Mouse (Mus musculus) hindbrain, embryonic 10.5 days (tissue): ENCODE measurements at regions not wholly inside any gene's neighbourhood (a gene's known extent, or its start where the extent isn't known, plus 50 kb on each side); places are given as distances from the start of the nearest gene placed in this dataset.
A peak's percentile ranks its signal among the peaks of the same experiment; 100 is the strongest.

Experiments
- DNase-seq: peaks from one replicate; pipeline ENCODE4 v3.0.0-alpha.2; 2017; ENCODE audit warnings: low spot score
- H3K27ac ChIP-seq: fragments of 300-500 bp; sonication (generic); 2 replicates; pipeline ENCODE4 v1.5.1; 2016; ENCODE audit warnings: mild to moderate bottlenecking, moderate library complexity
- H3K27me3 ChIP-seq: fragments of 300-500 bp; sonication (generic); 2 replicates; pipeline ENCODE4 v1.6.1; 2016; ENCODE audit warnings: mild to moderate bottlenecking; ENCODE audit not compliant: poor library complexity, insufficient read depth, severe bottlenecking
- H3K36me3 ChIP-seq: fragments of 300-500 bp; sonication (generic); 2 replicates; pipeline ENCODE4 v1.6.1; 2016; ENCODE audit warnings: mild to moderate bottlenecking, moderate library complexity
- H3K4me1 ChIP-seq: fragments of 300-500 bp; sonication (generic); replicated peaks from 2 replicates; pipeline ENCODE4 v1.6.1; 2016; ENCODE audit warnings: mild to moderate bottlenecking
- H3K4me3 ChIP-seq: fragments of 300-500 bp; sonication (generic); 2 replicates; pipeline ENCODE4 v1.5.1; 2016; ENCODE audit warnings: mild to moderate bottlenecking, moderate library complexity
- H3K9me3 ChIP-seq: fragments of 300-500 bp; sonication (generic); 2 replicates; pipeline ENCODE4 v1.6.1; 2016; ENCODE audit warnings: mild to moderate bottlenecking, moderate library complexity
- WGBS: fragments of 180-500 bp; shearing (Covaris S2); methylation state at CpG from one replicate; pipeline ENCODE4 v1.1.7; 2016; 5-methylcytosine and 5-hydroxymethylcytosine counted together

GRCm38 (mm10) chr8:25439971-25440370 is 615.8 kb upstream of the Adam5 start:
- Histone ChIP-seq H3K36me3 (no peaks in the 10 kb centered on the region), H3K4me1 (peaks cover 28% of the 10 kb centered on the region), H3K9me3 (no peaks in the 10 kb centered on the region), H3K27me3 (peaks cover 13% of the 10 kb centered on the region; the same call in 1 of the 2 replicates), H3K4me3 (no peak overlapping the region), H3K27ac (peak overlapping the region; percentile 62)
- 68% methylated on average over 12 of the region's 12 CpGs for WGBS
- DNase-seq, result no peak

DNA sequence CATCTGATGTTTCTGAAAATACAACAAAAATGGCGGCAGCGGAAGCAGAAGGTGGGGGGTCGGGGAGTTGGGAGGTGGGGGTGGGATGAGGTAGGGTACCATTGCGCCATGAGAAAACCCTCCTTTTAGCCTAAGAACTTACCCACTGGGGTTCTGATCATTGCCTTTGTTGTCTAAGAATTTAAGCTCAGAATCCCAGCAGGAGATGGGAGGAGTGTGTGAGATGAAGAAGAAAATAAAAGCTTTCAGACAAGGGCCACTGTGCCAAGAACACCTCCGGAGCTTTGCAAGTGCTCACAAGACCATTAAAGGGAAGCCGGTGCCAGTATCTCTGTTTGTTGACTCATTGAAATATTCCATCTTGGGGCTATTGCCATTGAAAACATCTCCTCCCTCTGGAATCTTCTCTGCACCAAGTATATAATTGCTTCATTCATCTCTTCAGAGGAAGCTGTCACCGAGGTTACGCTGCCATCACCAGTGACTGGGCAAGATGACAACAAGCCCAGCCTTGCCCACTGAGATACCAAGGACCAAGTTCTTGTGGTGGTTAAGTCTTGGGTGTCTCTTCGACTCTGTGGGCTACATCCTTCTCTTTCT is 614.0 kb upstream of the Adam5 start:
- peaks cover 28% of the 10 kb centered on the region for H3K4me1 ChIP-seq
- no peak overlapping the region for H3K4me3 ChIP-seq
- H3K9me3 ChIP-seq, result no peaks in the 10 kb centered on the region
- H3K36me3 ChIP-seq, result no peaks in the 10 kb centered on the region
- no peak overlapping the region for H3K27ac ChIP-seq
- H3K27me3 ChIP-seq, result peaks cover 13% of the 10 kb centered on the region; the same call in 1 of the 2 replicates
- WGBS, result 69% methylated on average over 9 of the region's 9 CpGs
- DNase-seq, result no peak

- peaks cover 13% of the 10 kb centered on the region; the same call in 1 of the 2 replicates for H3K27me3 ChIP-seq
- 18% methylated on average over 4 of the region's 4 CpGs for WGBS
Measured at GRCm38 (mm10) chr8:25437178-25437577, 613.0 kb upstream of the Adam5 start.

GRCm38 (mm10) chr8:25430552-25430951 is 606.4 kb upstream of the Adam5 start:
- H3K9me3 ChIP-seq, result peaks cover 6% of the 10 kb centered on the region
- WGBS, result 17% methylated on average over 5 of the region's 5 CpGs
- H3K27me3 ChIP-seq, result no peaks in the 10 kb centered on the region
- no peaks in the 10 kb centered on the region for H3K36me3 ChIP-seq
- peaks cover 30% of the 10 kb centered on the region for H3K4me1 ChIP-seq
- DNase-seq, result peak; percentile 23
- H3K4me3 ChIP-seq, result no peak overlapping the region
- H3K27ac ChIP-seq, result peak overlapping the region; percentile 57

More at GRCm38 (mm10) chr8:25437178-25437577, 613.0 kb upstream of the Adam5 start:
- no peaks in the 10 kb centered on the region for H3K36me3 ChIP-seq
- no peaks in the 10 kb centered on the region for H3K9me3 ChIP-seq
- H3K27ac ChIP-seq, result no peak overlapping the region
- no peak overlapping the region for H3K4me3 ChIP-seq
- no peak for DNase-seq
- H3K4me1 ChIP-seq, result peaks cover 28% of the 10 kb centered on the region

DNA sequence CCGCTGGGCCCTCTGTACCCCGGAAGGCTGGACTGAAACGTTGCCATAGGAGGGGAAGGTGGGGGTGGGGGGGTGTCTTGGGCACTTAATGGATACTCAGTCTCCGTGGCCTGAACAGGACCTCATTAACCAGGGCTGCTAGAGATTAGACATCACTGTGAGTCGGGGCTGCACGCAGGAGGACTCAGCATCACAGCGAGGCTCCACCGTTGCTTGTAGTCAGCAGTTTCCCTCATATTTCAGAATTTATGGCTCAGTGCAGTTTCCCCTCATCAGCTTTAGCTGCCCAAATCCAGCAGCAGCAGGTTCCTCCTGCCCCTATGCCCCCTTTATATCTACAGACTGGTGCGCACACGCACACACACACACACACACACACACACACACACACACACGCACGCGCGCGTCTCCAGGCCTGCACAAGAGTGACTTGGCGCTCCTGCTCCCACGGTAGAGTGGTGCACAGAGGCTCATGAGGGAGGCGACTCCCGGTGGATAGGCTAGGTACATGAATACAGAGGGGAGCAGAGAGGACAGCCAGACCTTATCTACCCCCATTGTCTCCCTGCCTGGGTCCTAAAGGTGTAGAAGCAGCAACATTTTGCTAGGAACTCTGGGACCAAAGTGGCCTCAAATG is 605.8 kb upstream of the Adam5 start:
- WGBS, result 73% methylated on average over 19 of the region's 19 CpGs
- DNase-seq, result peak; percentile 21

GRCm38 (mm10) chr8:25428761-25429160 is 604.6 kb upstream of the Adam5 start:
- no peak overlapping the region for H3K4me3 ChIP-seq
- WGBS, result 69% methylated on average over 2 of the region's 2 CpGs
- H3K9me3 ChIP-seq, result peaks cover 6% of the 10 kb centered on the region
- peak overlapping the region; percentile 57; the same call in 1 of the 2 replicates for H3K27ac ChIP-seq
- H3K27me3 ChIP-seq, result no peaks in the 10 kb centered on the region
- H3K4me1 ChIP-seq, result peaks cover 30% of the 10 kb centered on the region
- DNase-seq, result no peak
- H3K36me3 ChIP-seq, result no peaks in the 10 kb centered on the region

More for the DNA sequence above, 605.8 kb upstream of the Adam5 start:
- H3K4me1 ChIP-seq, result peaks cover 30% of the 10 kb centered on the region
- H3K27ac ChIP-seq, result peak overlapping the region; percentile 57
- no peaks in the 10 kb centered on the region for H3K27me3 ChIP-seq
- H3K4me3 ChIP-seq, result no peak overlapping the region
- H3K36me3 ChIP-seq, result no peaks in the 10 kb centered on the region
- H3K9me3 ChIP-seq, result peaks cover 6% of the 10 kb centered on the region

DNA sequence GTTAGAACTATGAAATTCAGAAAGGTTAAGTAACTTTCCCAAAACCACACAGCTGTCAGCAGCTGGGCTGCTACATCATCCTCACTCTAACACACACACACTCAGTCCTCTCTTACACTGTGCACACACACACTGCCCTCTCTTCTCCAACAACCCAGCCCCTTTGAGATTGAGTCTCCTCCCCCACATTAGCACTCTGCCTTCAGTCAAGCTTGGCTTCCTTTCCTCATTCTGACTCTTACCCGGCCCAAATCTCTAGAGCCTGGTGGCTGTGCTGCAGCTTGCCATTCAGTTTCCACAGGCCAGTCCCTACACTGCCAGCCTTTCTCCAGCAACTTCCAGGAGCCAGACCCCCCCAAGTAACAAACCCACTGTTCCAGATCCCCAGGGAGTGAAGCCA is 602.0 kb upstream of the Adam5 start:
- H3K4me3 ChIP-seq, result no peak overlapping the region
- DNase-seq, result no peak
- H3K27me3 ChIP-seq, result no peaks in the 10 kb centered on the region
- H3K27ac ChIP-seq, result no peak overlapping the region
- H3K9me3 ChIP-seq, result no peaks in the 10 kb centered on the region
- WGBS, result 60% methylated on average over 1 of the region's 1 CpGs
- peaks cover 30% of the 10 kb centered on the region for H3K4me1 ChIP-seq
- H3K36me3 ChIP-seq, result no peaks in the 10 kb centered on the region

- no peaks in the 10 kb centered on the region for H3K27me3 ChIP-seq
- no peak for DNase-seq
- H3K27ac ChIP-seq, result no peak overlapping the region
- H3K9me3 ChIP-seq, result no peaks in the 10 kb centered on the region
- 0 out of 2 replicates have a peak, but pooled peaks cover 2% of the 10 kb centered on the region for H3K4me1 ChIP-seq
- no peaks in the 10 kb centered on the region for H3K36me3 ChIP-seq
- WGBS, result 90% methylated on average over 6 of the region's 6 CpGs
- no peak overlapping the region for H3K4me3 ChIP-seq
Measured at GRCm38 (mm10) chr8:25421478-25421877, 597.3 kb upstream of the Adam5 start.

GRCm38 (mm10) chr8:25410536-25410935 is 586.4 kb upstream of the Adam5 start:
- H3K27ac ChIP-seq, result no peak overlapping the region
- WGBS, result 96% methylated on average over 5 of the region's 5 CpGs
- H3K27me3 ChIP-seq, result no peaks in the 10 kb centered on the region
- no peak overlapping the region for H3K4me3 ChIP-seq
- DNase-seq, result no peak
- H3K4me1 ChIP-seq, result no peaks in the 10 kb centered on the region
- H3K9me3 ChIP-seq, result no peaks in the 10 kb centered on the region
- H3K36me3 ChIP-seq, result no peaks in the 10 kb centered on the region

- Histone ChIP-seq H3K27ac (no peak overlapping the region), H3K4me3 (no peak overlapping the region), H3K9me3 (no peaks in the 10 kb centered on the region), H3K27me3 (no peaks in the 10 kb centered on the region), H3K4me1 (no peaks in the 10 kb centered on the region), H3K36me3 (no peaks in the 10 kb centered on the region)
- 88% methylated on average over 5 of the region's 5 CpGs for WGBS
- DNase-seq, result no peak
Measured at GRCm38 (mm10) chr8:25407862-25408261, 583.7 kb upstream of the Adam5 start.

GRCm38 (mm10) chr8:25392766-25393166 is 568.6 kb upstream of the Adam5 start:
- no peak for DNase-seq

GRCm38 (mm10) chr8:25389947-25390346 is 565.8 kb upstream of the Adam5 start:
- H3K4me1 ChIP-seq, result peaks cover 41% of the 10 kb centered on the region
- peak overlapping the region; percentile 70 for H3K27ac ChIP-seq

More at GRCm38 (mm10) chr8:25392766-25393166, 568.6 kb upstream of the Adam5 start:
- no peaks in the 10 kb centered on the region for H3K9me3 ChIP-seq
- no peak overlapping the region for H3K4me3 ChIP-seq
- H3K4me1 ChIP-seq, result peaks cover 50% of the 10 kb centered on the region
- 13% methylated on average over 6 of the region's 6 CpGs for WGBS
- no peaks in the 10 kb centered on the region for H3K36me3 ChIP-seq
- H3K27ac ChIP-seq, result peak overlapping the region; percentile 31
- H3K27me3 ChIP-seq, result no peaks in the 10 kb centered on the region; the same call in 1 of the 2 replicates

GRCm38 (mm10) chr8:25389371-25389855 is 565.2 kb upstream of the Adam5 start:
- H3K9me3 ChIP-seq, result no peaks in the 10 kb centered on the region
- no peaks in the 10 kb centered on the region for H3K36me3 ChIP-seq
- H3K27me3 ChIP-seq, result no peaks in the 10 kb centered on the region; the same call in 1 of the 2 replicates
- WGBS, result 43% methylated on average over 10 of the region's 10 CpGs
- peak overlapping the region; percentile 70 for H3K27ac ChIP-seq
- H3K4me3 ChIP-seq, result no peak overlapping the region
- peaks cover 41% of the 10 kb centered on the region for H3K4me1 ChIP-seq
- DNase-seq, result peak; percentile 23

More at GRCm38 (mm10) chr8:25389947-25390346, 565.8 kb upstream of the Adam5 start:
- Histone ChIP-seq H3K4me3 (no peak overlapping the region), H3K36me3 (no peaks in the 10 kb centered on the region), H3K9me3 (no peaks in the 10 kb centered on the region), H3K27me3 (no peaks in the 10 kb centered on the region; the same call in 1 of the 2 replicates)
- WGBS, result 53% methylated on average over 8 of the region's 10 CpGs
- DNase-seq, result no peak
